Mouse (Mus musculus) heart, postnatal 25 days (tissue): ENCODE measurements around the gene Cnot9. TPM values are rescaled to one million over a fixed set of nuclear protein-coding genes. Genes with fewer than 3 reads are reported as not detected.
"Not testable (repeated sequence)": the region's sequence is repeated elsewhere in the genome, so short reads cannot be mapped to it uniquely, and the experiment has no call there.

Experiments
- DNase-seq: peaks from one replicate; pipeline ENCODE4 v3.0.0; 2022; ENCODE audit warnings: low spot score
- intact Hi-C: fragments of 180-260 bp; cut with DNase I; formaldehyde crosslinking; loops from one replicate; pipeline ENCODE4 v1.15.1; 2025
- total RNA-seq, 2 experiments: library from RNA; stranded (reverse); gene quantifications; 2 replicates each; pipeline ENCODE4 v1.2.3; 2021

Gene Cnot9
- total RNA-seq = 10 to 100 TPM; 12.5 to 14.7 TPM

DNA sequence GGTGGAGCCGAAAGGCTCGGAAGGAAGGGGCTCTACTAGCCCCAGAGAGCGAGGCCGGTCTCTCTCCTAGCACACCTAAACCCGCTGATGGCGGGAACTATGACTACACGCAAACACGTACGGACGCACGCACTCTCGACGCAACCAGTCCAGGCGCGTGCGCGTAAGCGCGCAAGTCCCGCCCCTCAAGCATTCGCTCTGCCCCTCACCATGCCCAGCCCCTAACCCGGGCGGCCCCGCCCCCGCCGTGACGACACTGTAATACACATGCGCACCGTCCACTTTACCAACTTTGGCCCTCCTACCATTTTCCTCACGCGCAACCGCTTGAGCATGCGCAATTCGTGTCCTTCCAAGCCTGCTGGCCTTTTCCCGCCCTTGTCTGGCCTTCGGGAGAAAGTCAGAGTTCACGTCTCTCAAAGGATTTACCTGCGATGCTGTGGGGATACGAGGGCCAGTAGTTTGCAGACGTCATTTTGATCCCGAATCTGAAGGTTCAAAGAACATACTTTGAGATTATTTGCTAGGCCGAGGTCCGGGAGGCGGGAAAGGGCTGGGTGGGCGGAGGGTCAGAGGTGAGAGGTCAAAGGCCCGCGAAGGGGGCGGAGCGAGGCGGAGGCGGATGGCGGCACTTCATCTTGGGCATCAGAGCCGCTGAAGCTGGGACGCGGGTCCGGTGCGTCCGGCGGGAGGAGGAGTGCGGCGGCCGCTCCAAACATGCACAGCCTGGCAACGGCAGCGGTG lies at the start of gene Cnot9:
Gene Cnot9, plus strand, starts transcription at position 338 of the 744 bp plus-strand sequence.
- peak; percentile 99 for DNase-seq
- intact Hi-C loops = loop anchor here (2.0 kb wide), 1 partner anchor 81 kb away; no protein-coding TSS in a partner anchor

DNA sequence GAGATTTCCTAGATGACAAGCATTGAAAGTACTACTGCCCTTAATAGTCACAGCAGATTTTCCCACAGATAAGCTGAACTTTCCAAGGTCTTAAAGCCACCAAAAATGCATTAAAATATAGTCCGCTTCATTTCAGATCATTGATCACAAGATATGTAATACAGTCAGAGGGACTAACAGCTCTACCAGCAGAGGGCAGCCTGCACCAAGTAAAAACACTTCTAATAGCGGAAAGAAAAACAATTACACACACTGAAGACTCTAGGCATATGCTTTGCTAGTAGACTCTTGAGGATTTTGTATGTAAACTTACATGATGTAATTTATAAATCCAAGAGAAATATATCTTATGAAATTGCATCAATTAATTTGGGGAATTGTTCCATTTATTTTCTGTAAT lies 45.6 kb upstream of the Cnot9 start:
- intact Hi-C loops = loop anchor here (2.0 kb wide), 1 partner anchor 299 kb away; no protein-coding TSS in a partner anchor
- no peak for DNase-seq

GRCm38 (mm10) chr1:74485792-74486191 lies 20.1 kb upstream of the Cnot9 start:
- intact Hi-C loops = no loop called here
- no peak for DNase-seq

DNA sequence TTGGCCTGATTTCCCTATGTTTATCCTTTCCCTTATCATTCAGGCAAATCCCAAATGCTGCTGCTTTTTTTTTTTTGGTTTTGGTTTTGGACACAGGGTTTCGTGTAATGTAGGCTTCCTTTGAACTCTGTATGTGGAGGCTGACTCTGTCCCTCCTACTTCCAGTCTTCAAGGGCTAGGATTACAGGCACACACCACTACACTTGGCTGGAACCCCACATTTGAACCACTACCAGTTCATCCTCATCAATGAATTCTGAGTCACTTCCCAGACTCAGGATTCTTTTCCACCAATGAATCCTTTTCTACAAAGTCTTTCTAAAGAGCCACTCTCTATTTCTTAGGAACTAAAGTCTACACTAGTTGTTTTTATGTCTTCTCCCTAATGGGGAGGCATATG lies 4.8 kb upstream of the Cnot9 start:
- no peak for DNase-seq
- intact Hi-C loops = no loop called here

- DNase-seq = no peak
- intact Hi-C loops = no loop called here
Observed at GRCm38 (mm10) chr1:74505393-74505720, 501 bp upstream of the Cnot9 start.

- intact Hi-C loops = loop anchor here (2.0 kb wide), 1 partner anchor 80 kb away; no protein-coding TSS in a partner anchor
- DNase-seq = no peak
Observed at GRCm38 (mm10) chr1:74506471-74506881, 618 bp downstream of the Cnot9 start.

- DNase-seq = no peak
Observed at GRCm38 (mm10) chr1:74507780-74508179, 1.9 kb downstream of the Cnot9 start.

DNA sequence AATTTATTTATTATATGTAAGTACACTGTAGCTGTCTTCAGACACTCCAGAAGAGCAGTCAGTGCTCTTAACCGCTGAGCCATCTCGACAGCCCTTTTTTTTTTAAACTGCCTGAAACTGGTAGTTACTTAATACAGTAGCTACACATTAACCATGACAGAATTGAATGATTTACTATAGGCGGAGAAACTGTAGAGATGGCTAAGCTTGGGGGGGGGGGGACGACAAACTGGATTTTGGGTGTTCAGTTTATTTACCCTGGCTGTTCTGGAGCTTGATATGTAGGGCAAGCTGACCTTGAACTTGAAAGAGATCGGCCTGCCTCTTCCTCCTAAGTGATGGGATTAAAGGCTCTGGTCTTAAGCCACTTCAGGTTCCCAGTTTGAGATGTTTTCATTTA lies 5.4 kb downstream of the Cnot9 start:
- no peak for DNase-seq
- intact Hi-C loops = no loop called here

More at GRCm38 (mm10) chr1:74507780-74508179, 1.9 kb downstream of the Cnot9 start:
- intact Hi-C loops = loop anchor here (2.0 kb wide), 1 partner anchor 79 kb away; no protein-coding TSS in a partner anchor

GRCm38 (mm10) chr1:74512999-74513398 lies 7.1 kb downstream of the Cnot9 start:
- intact Hi-C loops, DNase-seq: not testable (repeated sequence)

GRCm38 (mm10) chr1:74519875-74520274 lies 14.0 kb downstream of the Cnot9 start:
- intact Hi-C loops = loop anchor here (10.0 kb wide), 1 partner anchor 55 kb away; no protein-coding TSS in a partner anchor
- no peak for DNase-seq

DNA sequence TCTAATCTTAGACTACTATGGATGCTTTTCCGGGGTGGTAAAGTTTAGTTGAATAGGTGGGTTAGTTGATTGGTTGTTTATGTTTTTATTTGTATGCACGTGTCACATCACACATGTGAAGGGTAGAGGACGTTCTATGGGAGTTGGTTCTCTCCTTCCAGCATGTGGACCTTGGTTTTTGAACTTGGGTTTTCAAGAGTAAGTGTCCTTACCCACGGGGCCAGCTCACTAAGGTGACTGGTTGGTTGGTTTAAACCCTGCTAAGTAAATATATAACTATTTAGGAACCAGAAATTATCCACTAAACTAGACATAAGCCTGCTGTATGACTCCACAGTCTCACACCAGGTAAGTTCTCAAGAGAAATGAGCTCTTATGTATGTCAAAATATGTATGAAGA lies 18.9 kb downstream of the Cnot9 start:
- intact Hi-C loops = loop anchor here (10.0 kb wide), 1 partner anchor 50 kb away; no protein-coding TSS in a partner anchor
- no peak for DNase-seq

DNA sequence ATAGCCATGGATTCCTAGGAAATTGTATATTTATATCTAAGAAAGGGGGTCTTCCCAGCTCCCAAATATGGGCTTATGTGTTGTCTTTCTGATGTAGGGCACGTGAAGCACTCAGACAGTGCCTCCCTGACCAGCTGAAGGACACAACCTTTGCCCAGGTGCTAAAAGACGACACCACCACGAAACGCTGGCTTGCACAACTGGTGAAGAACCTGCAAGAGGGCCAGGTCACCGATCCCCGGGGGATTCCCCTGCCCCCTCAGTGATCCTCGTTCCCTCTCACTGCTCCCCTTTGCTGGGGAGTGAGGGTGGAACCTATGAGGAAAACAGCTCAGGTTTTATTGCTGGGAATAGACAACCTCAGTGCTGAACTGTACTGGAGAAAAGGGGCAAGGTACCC lies 22.7 kb downstream of the Cnot9 start:
- no peak for DNase-seq
- intact Hi-C loops = loop anchor here (10.0 kb wide), 1 partner anchor 46 kb away; no protein-coding TSS in a partner anchor

GRCm38 (mm10) chr1:74538650-74539049 lies 32.8 kb downstream of the Cnot9 start:
- intact Hi-C loops = no loop called here
- DNase-seq = no peak

GRCm38 (mm10) chr1:74542451-74542961 lies 36.6 kb downstream of the Cnot9 start, which contains the start of gene Plcd4:
Gene Plcd4, plus strand, starts transcription at chr1:74542888.
- intact Hi-C loops = no loop called here

DNA sequence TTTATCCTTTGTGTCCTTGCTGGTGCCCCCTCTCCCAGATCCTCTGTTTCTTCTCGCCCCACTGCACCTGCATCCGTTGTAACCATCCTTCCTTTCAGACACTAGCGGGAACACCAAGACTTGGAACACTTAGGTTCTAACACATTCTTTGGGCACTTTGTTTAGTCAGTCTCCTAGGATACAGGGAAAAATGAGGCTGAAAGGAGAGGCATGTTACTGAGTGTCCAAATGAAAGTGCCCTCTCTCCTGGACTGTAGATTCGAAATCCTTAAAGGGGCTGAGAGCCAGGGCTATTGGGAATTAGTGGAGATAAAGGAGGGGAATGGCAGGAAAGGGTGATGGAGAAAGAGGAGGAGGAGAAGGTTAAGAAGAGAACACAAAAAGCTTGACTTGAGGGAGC lies 38.3 kb downstream of the Cnot9 start, which contains the start of gene Usp37:
Gene Usp37, minus strand, starts transcription at position 101 of the 400 bp plus-strand sequence.
- DNase-seq = no peak
- intact Hi-C loops = no loop called here

More at GRCm38 (mm10) chr1:74542451-74542961, 36.6 kb downstream of the Cnot9 start, which contains the start of gene Plcd4:
- DNase-seq = no peak

DNA sequence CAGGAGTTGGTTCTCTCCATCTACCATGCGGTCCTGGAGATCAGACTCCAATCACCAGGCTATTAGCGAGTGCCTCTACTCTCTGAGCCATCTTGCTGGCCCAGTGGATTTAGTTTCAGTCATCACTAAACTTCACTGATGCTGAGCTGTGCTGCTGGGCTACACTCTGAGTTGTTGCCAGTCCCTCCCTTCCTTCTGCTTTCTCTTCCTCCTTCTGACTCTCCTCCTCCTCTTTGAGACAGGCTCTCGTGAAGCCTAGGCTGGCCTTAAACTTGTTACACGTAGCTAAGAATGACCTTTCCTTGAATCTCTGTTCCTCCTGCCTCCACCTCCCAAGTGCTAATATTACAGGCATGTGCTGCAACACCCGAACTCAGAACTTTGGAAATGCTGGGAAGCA lies 53.2 kb downstream of the Cnot9 start:
- intact Hi-C loops = no loop called here
- no peak for DNase-seq

- DNase-seq = no peak
- intact Hi-C loops = no loop called here
Observed at GRCm38 (mm10) chr1:74565834-74566233, 60.0 kb downstream of the Cnot9 start.

GRCm38 (mm10) chr1:74569739-74570719 lies 64.2 kb downstream of the Cnot9 start:
- no peak for DNase-seq
- intact Hi-C loops = loop anchor here (10.0 kb wide), 1 partner anchor 45 kb away; no protein-coding TSS in a partner anchor
